Mouse (Mus musculus): ENCODE measurements around the gene Dennd5a. TPM values are rescaled to one million over a fixed set of nuclear protein-coding genes. Genes with fewer than 3 reads are reported as not detected.

Dennd5a gene
- total RNA-seq, 2 experiments from 2014 or later: 131 to 144 TPM

- no peak for DNase-seq
Measured at GRCm38 (mm10) chr7:109881561-109882099, 78.6 kb downstream of the Dennd5a start.

- no peak for DNase-seq
Measured at GRCm38 (mm10) chr7:109879158-109879557, 81.1 kb downstream of the Dennd5a start.

GRCm38 (mm10) chr7:109876085-109876484, 84.2 kb downstream of the Dennd5a start:
- no peak for DNase-seq

DNA sequence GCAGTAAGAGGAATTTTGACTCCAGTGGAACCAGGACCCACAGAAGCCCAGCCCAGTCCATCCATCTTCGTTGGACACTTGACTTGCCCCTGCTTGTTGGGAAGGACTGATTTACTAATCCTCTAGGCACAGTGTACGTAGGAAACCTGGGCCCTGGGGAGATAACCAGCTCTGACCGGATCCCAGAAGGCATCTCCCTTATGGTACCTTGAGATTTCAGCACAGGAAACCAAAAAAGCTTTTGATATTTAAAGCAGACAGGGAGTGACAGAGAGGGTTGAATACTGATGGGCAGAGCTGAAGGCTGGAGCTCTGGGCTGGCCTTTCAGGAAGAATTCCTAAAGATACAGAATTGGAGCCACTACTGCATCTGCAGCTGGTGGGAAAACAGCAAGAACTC, 84.7 kb downstream of the Dennd5a start:
- DNase-seq: no peak

- no peak for DNase-seq
Measured at GRCm38 (mm10) chr7:109875033-109875432, 85.2 kb downstream of the Dennd5a start.

DNA sequence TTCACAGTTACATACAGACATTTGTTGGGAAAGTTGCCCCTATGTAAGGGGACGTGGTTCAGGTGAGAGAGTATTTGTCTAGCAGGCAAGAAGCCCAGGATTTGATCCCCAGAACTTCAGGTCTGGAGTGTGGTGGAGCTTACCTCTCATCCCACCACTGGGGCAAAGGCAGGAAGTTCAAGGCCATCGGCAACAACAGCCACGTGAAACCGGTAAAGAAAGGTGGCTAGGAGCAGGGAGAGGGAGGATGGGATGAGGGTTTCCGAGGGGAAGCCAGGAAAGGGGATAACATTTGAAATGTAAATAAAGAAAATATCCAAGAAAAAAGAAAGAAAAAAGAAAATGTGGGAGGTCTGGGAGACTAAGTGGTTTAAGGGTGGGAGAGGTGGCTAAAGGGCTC, 87.1 kb downstream of the Dennd5a start:
- no peak for DNase-seq

GRCm38 (mm10) chr7:109871232-109871631, 89.0 kb downstream of the Dennd5a start:
- no peak for DNase-seq

DNA sequence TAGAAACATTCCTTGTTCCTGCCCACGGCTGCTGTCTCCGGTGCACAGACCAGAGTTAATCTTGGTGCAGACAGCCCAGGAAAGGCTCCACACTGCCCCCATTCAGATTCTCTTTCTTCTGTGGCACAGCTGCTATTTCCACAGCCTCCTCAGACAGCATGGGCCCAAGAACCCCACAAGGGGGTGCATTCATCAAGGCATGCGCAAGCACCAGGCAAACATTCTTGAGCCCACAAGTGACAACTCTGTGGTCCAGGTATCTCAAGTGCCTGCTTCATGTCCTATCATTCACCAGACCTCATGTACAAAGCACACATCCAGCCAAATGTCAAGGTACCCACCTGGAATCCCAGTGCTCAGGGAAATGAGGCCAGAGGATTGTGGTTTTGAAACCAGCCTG, 91.8 kb downstream of the Dennd5a start:
- no peak for DNase-seq

- no peak for DNase-seq
Measured at GRCm38 (mm10) chr7:109866643-109867042, 93.6 kb downstream of the Dennd5a start.

DNA sequence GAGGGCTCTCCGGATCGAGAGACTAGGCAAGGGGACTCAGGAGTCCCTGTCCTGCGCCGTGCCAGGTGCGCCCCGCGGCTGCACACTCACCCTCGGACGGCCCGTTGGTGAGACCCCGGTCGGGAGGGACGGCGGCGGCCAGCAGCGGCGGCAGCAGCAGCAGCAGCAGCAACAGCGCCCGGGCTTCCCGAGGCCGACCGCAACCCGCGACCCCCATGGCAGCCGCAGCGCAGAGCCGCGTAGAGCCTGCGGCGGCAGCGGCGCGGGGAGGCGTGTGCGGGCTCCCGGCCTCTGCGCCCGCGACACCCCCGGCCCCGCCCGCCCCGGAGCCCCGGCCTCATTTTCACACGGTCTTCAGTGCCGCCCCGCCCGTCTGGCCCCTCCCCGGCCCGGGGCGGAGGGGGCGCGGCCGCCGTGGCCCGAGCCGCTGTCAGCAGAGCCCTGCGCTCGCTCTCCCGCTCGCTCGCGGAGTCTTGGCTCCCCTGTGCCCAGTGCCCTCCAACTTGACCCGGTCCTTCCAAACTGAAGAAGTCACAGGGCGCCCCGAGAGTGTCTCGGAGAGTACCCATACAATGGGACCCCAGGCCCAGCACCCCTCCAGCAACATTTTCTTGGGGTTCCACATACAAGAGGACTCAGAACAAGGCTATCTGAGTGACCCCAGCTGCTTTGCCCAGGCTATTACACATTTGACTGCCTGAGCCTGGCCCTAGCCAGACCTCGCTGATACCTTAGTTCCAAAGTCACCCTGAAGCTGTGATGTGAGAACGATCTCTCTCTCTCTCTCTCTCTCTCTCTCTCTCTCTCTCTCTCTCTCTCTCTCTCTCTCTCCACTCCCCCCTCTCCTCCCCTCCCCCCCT, 94.7 kb downstream of the Dennd5a start, which contains the start of gene Scube2:
TSS of gene Scube2 (minus strand) at position 310 of the 860 bp plus-strand sequence.
- peak; percentile 58 for DNase-seq

GRCm38 (mm10) chr7:109863561-109863960, 96.7 kb downstream of the Dennd5a start:
- no peak for DNase-seq

- no peak for DNase-seq
Measured at GRCm38 (mm10) chr7:109860162-109860561, 100.1 kb downstream of the Dennd5a start.

DNA sequence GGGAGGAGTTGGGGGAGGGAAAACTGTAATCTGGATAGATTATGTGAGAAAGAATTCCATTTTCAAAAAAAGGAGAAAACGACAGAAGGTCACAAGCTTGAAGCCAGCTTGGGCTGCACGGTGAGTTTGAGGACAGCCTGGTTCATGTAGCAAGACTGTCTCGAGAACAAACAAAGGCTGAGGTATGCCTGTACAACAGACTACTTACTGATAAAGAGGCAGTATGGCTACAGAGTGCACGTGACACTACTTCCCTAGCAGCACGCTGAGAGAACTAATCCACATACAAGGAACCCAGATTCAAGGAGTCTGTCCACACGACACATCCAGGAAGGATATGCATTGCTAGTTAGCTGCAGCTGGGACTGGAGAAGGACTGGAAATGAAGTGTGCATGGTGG, 100.9 kb downstream of the Dennd5a start:
- no peak for DNase-seq

- peak; percentile 48 for DNase-seq
Measured at GRCm38 (mm10) chr7:109852752-109853212, 107.5 kb downstream of the Dennd5a start.

DNA sequence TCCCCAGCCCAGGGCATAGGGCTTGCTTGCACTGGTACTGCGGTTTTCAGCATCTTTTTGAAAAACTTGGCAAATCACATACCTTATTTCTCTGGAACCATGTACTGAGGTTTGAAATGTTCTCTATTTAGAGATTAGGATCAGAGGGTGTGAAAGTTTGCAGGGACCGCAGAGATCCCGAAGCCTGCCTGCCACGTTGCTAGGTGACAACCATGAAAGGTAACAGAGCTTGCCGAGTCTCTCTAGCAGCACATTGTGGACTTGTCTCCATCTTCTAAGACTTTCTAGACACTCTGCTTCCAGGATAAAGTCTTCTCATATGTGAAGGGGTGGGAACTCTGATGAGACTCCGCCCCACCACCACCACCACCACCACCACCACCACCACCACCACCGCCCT, 108.3 kb downstream of the Dennd5a start:
- DNase-seq: no peak

DNA sequence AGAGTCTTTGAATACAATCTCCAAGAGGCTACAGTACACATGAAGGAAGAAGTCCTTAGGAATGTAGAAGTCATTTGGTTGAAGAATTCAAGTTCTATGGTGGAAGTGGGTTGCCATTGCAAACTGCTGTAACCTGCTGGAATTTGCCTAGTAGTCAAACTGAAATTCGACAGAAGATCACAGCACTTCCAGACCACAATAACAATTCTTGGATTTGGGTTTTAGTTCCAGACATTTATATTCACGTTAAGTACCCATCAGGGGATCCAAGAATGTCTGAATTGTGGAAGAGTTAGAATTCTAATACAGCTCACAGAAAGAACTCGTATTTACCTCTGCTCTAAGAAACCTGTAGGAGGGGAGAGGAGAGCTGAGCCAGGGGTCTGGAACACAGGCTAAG, 109.7 kb downstream of the Dennd5a start:
- no peak for DNase-seq

DNA sequence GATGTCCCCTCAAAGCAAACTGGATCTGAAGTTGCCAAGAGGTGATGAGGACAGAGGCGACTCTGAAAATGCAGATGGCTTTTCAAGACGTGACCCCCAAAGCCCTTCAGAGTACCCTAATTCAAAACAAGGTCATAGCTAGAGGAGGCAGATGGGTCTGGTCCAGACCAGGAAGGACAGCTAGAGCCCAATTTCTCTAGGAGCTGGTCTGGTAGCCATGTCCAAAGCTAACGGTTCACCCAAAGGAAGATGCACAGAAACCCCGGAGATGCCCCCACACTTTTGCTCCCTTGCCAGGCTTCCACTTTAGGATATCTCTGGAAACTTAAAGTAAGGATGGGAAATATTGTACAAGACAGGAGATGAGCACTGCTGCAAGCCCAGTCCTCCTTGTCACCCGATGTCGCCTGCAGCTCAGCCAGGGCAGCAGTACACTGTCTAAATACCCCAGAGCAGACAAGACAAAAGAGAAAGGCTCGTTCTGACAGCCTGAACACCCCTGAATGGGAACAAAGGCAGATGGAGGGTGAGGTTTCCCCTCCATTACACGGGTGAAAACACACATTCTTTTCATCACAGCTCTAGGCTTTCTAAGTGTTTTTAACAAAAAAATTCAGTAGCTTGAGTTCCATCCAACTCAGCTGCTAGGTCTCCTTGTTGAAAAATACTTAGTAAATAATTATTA, 110.4 kb downstream of the Dennd5a start:
- DNase-seq: no peak

DNA sequence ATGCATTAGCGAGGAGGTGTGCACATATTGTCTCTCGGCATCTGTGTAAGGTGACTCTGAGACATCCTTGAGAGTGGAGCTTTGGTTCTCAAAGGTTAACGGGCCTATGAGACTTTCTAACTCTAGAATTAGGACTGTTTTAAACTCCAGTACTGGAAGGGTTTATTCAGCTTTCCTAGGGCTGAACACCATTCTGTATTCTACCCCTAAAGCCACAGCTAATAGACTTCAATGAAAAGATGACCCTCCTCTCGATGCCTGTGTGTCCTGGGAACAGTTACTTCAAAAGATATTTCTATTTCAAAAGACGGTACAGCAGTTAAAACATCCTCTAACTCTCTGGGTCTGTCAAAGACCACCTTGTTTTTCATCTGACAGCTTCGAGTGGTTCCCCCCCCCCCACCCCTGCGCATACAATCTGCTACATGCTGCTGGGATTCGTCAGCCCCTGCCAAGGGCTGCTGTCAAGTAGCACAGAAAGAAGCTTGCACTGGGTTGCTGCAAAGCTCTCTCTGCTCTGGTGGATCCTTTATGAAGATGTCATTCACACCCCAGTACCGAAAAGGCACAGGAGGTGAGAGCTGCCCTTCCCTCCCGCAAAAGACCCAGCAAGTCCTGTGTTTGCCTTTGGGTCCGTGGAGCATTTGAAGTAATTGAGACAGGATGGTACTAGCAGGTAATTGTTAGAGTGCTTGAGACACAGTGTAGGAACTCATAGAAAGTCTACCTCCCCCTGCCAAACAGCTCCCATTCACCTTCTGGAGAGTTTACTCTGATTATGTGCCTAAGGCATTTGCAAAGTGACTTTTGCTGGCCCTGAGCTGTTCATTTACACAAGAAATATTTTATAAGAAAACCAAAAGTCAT, 111.2 kb downstream of the Dennd5a start:
- DNase-seq: no peak

DNA sequence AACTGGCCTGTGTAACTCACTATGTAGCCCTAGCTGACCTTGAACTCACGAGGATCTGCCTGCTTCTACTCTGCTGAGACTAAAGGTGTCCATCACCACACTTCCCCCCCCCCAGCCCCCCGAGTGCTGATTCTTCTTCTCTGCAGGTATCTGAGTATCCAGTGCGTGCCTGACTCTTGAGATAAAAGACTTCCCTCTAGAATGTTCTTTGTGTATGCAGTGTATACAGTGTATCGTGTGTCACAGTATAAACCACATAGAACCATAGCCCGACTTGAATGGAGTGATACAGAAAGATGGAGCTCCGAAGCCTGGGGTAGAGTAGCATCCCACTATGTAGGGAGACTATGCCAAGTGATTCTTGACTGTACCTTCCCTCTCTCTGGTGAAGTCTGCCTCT, 116.2 kb downstream of the Dennd5a start:
- no peak for DNase-seq

Data from adrenal gland, postnatal 10 days (tissue).